Mouse (Mus musculus) right cerebral cortex, adult 18-20 months (tissue): Measurements from ENCODE around the gene Rabepk.
A peak's percentile ranks its signal among the peaks of the same experiment; 100 is the strongest.
"Not testable (repeated sequence)": the region's sequence is repeated elsewhere in the genome, so short reads cannot be mapped to it uniquely, and the experiment has no call there.

Experiments
- DNase-seq: peaks from one replicate; pipeline ENCODE4 v3.0.0; 2022; ENCODE audit warnings: mixed read lengths

The Rabepk gene

DNA sequence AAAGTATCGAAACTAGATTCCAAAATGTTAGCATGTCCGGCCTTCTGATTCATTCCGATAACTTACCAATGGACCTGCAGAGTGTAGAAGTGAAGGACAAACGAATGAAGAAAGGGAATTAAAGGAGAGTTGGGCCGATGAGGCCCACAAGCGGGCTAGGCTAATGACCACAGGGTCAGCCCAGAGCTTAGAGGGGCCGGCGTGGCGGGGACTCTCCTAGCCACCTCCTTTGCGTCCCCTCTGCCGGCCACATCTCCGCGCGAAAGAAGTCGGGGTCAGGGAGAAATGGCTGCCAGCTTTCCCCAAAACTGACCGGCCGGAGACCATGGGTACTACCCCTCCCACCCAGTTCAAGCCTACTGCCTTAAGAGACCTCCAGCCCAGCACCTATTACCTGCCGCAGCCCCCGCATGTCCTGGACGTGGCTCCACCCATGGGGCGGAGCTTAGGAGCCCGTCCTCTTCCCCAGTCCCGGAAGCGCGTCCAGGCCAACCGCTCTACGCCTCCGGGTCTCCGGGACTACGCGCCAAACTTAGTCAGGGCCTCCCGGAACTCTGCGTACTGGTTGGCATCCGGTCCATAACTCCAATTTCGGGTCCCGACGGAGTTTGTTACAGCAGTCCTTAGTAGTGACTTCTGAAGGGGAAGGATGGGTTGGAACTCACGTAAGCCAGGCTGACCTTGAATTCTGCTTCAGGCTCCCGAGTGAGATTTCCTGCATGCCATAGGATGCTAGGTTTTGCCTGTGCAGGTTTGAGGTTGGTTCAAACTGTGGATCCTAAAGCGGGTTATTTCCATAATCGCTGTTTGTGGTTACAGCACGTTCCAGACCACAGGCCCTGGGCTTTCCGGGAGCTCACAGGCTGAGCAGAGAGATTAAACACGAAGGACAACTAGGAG lies at the start of gene Rabepk:
Gene Rabepk (minus strand): TSS at position 556 of the 900 bp plus-strand sequence.
- peak; percentile 87 for DNase-seq

DNA sequence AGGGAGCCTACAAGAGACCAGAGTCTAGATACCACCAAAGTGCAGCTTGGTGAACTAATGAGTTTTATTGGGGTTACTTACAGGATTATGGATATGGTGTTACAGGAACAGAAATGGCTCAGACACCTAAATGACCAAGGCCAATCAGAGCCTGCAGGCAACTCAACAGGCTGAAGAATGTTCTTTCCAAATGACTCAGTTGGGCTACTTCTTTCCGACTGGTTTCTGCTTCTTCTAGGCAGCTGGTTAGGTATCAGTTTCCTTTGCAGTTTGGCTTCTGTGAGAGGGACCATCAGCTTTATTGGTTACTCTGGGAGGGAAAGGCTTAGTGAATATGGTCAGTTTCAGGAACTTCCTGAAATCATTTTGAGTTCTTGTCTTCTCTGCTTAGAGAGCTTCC lies 48.0 kb upstream of the Rabepk start:
- DNase-seq, result no peak

DNA sequence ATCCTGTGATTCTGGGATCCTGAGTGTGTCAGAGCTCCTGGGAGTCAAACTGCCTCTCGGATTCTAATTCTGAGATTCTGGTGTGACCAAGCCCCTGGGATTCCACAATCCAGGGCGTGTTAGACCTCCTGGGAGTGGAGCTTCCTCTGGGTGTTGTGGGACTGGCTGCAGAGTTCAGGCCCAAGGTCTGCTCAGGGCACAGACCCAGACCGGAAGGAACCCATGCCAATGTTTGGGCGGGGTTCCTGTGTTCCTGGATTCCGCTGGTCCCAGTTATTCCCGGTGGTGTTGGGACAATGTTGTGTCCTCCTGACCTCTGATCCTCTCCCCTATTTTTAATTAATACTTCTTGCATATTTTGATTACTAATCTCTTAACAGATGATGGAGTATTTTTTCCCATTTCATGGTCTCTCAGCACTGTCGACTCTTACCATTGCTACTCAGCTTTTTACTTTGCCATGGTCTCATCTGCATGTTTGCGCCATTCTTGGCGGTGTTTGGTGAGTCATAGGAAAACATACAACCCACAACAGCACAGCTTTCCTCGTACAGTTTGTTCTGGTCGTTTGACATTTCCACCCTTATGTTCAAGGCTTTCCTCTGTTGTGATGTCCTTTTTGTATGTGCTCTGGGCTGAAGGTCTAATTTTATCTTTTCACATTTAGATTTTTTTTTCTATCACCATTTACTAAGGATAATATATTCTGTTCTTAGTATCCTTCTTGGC lies 43.7 kb upstream of the Rabepk start:
- DNase-seq, result peak; percentile 14

DNA sequence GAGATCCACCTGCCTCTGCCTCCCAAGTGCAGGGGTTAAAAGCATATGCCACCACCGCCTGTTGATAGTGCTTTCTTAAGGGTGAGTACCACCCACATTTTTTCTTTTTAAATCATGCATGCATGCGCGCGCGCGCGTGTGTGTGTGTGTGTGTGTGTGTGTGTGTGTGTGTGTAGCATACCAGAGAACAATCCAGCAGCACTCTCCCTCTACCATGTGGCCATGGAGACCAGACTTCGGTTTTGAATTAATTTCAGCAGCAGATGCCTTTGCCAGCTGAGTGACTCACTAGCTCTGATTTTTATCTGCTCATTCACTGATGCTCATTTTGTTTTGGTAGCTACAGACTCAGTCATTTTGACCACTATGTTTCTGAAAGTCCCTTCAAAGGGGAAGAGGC lies 42.0 kb upstream of the Rabepk start:
- DNase-seq, result peak; percentile 50

DNA sequence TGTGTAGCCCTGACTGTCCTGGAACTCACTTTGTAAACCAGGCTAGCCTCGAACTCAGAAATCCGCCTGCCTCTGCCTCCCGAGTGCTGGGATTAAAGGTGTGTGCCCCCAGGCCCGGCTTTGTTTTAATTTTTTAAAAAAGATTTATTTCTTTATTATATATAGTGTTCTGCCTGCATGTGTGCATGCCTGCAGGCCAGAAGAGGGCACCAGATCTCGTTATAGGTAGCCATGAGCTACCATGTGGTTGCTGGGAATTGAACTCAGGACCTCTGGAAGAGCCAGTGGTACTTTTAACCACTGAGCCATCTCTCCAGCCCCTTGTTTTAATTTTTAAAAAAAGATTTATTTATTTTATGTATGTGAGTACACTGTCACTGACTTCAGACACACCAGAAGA lies 40.4 kb upstream of the Rabepk start:
- DNase-seq, result not testable (repeated sequence)

DNA sequence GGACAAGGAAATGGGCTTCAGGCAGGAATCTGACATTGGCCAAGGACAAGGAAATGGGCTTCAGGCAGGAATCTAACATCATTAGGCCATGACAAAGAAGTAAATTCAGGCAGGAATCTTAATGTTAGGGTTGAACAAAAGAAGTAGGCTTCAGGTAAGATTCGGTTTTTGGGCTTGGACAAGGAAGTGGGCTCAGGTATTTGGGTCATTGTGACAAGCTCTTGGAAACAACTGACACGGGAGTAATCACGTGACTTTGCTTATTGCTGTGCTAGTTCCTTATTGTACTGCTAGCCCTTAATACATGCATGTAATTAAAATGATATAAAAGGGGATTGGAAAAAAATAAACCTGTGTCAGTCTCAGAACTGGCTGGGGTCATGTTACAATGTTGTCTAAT lies 36.0 kb upstream of the Rabepk start:
- DNase-seq, result no peak

DNA sequence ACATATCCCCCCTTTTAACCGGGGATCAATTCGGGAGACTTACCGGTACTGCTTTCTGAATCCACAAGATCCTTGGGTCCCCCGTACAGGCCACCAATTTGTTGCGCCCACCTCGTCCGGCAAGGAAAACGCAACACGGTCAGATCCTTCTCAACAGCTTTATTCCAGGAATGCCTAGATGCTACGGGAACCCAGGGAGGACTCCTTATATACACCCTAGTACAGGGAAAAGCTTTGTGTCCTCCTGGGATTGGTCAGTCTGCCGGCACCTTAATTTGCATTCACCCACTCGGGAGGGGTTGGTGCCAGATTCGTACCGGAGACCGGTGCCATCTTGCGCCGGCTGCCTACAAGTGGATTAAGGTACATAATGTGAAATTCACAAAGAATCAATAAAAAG lies 33.9 kb upstream of the Rabepk start:
- no peak for DNase-seq

DNA sequence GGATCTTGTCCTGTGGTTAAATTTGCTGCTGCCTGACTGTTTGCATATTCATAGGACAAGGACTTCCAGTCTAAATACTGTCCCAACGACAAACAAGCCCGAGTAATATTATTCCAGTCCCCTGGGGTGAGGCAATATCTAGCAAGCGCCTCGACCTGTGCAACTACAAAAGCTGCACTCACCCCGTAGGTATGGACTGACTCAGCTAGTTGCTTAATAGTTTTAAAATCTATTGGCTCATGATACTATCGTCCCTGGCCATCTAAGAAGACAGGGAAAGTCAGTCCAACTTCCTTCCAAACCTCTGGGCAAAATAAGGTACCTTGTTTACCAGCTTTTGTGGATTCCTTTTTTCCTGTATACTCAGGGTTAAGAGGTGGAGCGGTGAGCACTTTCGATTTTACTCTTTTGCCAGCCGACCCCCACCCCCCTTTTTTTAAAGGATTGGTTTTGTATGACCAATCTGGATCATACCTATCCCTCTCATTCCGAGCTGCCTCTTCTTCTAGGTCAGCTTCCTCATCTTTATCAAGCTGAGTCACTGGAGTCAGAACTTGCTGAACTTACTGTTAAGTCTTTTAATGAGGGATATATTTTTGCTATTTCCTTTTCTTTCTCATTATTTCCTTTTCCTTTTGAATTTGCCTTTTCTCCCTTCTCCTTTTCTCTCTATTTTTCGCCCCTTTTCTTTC lies 33.2 kb upstream of the Rabepk start, which contains the start of gene Gm34653:
Gene Gm34653 (plus strand): TSS at position 242 of the 692 bp plus-strand sequence.
- not testable (repeated sequence) for DNase-seq

DNA sequence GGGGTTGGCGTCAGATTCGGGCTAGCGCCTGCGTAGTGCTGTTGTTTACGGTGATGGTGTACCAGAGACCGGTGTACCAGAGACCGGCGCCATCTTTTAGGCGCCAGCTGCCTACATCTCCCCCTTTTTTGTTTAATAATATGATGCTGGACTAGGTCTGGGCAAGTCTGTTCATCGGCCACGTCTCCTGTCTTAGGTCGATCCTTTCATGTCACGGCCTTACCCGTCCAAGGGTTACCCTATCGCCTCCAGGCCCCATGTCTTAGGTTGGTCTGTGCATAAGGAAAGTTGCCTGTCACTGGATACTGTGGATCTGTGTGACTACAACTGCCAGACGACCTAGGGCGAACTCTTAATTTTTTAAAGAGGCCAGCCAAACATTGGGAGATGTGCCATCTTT lies 30.4 kb upstream of the Rabepk start:
- DNase-seq, result not testable (repeated sequence)

DNA sequence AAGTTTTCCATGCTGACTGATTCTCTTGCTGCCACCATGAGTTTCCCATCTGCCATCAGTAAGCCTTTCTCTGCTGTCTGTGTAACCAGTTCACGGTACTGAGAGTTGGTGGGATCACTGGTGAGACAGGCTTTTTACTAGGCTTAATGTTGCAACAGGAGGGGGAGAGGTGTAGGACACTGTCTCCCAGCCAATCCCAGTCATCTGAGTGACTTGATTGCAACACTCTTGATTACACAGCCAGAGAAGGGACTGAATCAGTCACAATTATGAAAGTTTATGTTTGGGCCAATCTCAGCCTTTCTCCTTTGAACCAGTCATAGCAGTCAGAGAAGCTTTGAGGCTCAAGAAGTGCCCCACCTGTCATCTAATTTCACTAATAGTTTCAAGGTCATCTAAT lies 28.3 kb upstream of the Rabepk start:
- DNase-seq, result no peak

DNA sequence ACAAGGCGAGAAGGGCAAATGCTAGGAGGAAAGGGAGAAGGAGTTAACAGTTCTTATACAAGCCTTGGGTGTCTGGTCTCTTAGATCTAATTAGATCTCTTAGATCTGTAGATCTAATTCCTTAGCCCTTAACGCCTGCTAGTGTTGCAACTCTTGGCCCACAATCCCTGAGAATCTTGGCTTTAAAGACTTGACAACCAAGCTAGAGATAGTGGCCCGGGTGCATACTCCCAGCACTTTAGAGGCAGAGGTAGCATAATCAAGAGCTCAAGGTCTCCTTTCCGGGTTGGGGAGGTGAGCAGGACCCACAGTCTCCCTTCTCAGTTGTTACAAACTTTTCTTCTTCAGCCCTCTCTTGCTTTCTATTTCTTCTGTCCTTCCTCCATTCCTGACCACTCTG lies 27.9 kb upstream of the Rabepk start:
- no peak for DNase-seq

DNA sequence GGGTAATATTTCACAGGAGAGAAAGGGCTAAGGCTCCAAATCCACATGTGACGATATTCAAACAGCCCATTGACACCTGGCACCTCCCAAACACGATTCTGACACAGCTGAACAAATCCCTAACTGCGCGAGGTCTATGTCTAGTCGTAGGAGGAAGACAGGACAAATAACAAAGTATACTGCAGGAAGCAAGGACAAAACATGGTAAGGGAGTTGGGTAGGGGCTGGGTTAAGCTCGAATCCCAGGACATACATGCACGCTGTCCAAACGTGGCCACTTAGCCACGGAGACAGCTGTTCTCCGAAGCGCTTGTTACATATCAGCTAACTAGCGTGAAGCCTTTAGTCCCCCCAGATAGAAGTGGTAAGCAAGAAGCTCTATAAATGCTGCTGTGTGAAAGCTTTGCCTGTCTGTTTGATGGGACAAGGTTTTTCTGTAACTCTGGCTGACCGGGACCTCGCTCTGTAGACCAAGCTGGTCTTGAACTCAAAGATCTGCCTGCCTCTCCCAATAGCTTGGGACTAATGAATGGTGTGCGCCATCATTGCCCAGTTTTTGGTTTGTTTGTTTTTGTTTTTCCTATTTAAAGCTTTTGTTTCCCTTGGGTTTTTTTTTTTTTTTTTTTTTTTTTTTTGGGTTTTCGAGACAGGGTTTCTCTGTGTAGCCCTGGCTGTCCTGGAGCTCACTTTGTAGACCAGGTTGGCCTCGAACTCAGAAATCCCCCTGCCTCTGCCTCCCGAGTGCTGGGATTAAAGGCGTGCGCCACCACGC lies 26.9 kb upstream of the Rabepk start:
- DNase-seq, result no peak

DNA sequence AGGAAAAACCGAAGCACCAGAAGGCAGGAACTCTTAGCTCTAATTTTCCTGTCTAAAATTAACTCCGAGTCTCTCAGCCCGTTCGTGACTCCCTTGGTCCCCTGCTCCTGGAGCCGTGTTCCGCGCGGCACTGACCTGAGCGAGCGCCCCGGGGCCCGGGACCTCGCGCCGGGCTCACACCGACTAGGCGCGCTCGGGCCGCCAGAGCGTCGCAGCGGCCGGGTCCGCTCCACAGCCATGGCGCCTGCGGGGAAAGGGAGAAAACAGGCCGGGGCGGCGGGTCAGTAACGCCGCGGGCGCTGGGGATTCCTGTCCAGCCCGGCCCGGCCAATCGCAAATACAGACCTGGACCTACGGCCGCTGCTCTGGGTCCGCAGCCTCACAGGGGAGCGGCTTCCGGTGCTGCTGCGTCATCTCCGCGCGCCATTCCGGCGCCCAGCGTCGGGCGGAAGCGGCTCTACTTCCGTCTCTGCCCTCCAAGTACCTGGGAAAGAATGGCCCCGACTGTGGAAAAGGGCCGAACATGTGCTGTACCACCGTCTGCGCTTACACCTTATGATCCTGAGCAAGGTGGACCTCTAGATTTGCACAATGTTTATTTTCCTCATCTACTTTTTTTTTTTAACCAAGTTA lies 26.2 kb upstream of the Rabepk start, which contains the start of gene Fbxw2:
Gene Fbxw2 (minus strand): TSS at position 485 of the 633 bp plus-strand sequence.
- DNase-seq, result peak; percentile 95

DNA sequence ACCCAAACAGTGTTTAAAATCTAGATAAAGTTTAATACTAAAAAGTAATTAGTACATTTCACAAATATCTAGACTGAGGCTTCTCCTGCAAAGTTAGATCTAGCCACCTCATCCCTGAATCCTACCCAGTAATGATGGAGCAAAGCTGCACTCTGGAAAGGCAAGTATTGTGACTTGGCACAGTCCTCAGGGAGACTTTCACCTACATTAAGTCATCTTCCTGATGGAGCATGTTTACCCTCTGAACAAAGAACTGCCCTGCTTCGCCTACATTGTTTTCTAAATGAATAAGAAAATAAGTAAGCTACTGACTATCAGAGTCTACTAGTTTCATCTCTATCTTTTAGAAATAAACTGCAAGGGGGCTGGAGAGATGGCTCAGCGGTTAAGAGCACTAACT lies 18.8 kb upstream of the Rabepk start:
- no peak for DNase-seq

DNA sequence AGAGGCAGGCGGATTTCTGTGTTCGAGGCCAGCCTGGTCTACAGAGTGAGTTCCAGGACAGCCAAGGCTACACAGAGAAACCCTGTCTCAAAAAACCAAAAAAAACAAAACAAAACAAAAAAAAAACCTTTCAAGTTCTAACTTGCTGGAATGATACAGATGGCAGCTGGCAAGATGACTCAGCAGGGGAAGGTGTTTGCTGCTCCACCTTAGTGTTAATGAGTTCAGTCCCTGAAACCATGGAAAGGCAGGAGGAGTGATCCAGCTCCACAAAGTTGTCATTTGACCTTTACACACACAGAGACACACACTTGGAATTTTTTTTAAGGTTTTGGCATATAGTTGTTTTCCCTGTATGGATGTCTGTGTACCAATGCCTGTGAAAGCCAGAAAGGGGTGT lies 16.2 kb upstream of the Rabepk start:
- DNase-seq, result not testable (repeated sequence)

DNA sequence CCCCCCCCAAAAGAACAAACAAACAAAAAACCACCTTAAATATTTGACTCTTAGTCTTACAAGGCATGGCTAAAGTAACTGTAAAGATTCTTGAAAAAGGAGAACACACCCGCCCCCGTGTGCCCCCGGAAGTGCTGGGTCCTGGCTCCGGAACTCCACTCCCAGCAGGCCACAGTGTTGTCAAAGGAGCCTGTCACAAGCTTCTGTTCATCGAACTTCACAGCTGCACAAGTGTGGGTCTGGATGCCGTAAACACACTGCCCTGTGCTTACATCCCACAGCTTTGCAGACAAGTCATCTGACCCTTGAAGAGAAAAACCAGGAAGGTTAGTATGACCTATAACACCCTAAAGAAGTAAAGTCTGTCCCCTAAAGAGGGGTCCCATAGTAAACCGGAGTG lies 13.0 kb upstream of the Rabepk start:
- no peak for DNase-seq

DNA sequence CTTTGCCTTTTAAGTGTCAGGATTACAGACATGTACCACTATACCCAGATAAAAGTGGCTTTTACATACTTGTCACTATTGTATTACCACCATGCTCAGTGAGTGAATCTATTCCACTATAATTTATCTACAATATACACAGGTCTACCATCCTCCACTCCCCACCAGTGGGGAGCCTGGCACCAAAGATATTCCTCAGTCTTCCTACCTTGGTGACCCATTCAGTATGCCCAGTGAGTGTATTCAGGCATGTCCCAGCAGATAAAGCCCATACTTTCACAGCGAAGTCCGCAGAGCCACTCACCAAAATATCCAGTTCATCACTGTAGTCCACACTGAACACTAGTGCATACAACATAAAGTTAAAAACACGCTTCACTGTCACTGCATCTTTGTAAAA lies 11.1 kb upstream of the Rabepk start:
- DNase-seq, result no peak

DNA sequence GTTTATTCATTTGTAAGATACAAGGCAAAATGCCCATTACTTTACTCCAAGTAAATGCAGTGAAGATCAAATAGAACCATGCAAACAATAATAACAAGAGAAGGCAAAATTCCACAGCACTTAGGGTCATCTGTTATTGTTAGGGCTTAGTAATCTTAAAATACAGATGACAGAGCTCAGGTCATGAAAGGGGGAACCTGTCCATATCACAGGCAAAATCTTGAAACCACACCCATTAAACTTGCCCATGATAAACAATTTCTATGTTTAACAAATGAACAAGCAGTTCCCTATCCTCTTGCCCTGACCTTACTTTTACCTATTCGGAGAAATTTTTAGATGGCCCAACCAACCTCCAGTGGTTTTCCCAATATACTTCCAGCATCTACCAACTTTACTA lies 9.9 kb upstream of the Rabepk start:
- no peak for DNase-seq

DNA sequence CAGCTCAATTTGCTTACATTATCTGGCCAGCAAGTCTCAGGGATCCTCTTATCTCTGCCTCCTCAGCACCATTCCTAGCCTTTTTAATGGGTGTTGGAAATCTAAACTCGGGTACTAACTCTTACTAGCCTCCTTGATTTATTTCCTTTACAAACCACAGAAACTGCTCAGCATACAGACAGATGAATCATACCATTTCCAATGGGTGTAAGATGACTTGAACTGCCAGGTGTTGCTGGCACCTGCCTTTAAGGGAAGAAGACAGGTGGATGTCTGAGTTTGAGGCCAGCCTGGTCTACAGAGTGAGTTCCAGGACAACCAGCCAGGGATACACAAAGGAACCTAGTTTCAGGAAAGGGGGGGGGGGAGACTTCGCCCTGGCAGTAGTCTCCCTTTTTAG lies 8.3 kb upstream of the Rabepk start:
- no peak for DNase-seq

DNA sequence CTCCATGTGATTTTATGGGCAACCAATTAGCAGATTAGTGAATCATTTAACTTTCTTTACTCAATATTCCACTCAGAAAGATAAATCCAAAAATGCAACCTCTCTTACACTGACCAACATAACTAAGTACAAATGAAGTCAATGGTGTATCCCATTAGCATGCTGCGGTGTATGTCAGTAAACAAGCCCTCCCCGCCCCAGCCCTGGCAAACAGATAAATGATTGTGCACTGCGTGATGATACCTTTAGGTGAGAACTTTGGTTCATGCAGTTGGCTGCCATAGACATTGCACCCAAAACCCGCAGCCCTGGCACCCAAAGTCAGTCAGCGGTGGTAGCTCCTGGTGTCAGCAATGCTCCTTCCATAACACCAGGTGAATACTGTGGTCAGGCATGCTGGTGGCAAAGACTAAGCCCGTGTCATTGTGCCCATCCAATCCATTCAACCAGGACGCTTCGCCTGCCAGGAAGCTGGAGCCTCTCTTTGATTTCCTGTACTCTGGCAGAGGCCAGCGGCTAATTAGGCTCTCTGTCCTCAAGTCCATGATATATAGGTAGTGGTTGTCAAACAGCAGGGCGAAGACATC lies 5.7 kb upstream of the Rabepk start:
- DNase-seq, result no peak

DNA sequence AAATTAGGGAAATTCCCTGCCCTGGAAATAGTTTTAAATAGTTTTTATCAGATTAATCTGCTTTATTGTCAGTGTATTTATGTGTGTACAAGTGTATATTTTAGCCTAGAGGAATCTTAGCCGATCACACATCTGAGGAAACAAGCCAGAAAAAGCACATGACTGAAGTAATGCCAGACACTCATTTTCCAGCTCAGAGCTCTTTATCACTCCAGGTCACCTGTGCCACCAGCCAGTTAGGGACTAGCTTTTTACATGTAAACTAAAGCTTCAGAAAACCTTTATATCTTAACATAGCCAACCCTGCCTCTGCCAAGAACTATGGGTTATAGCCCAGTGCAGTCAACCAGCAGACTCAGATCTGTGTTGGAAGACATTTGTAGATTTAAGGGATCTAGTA lies 5.1 kb upstream of the Rabepk start:
- DNase-seq, result no peak

DNA sequence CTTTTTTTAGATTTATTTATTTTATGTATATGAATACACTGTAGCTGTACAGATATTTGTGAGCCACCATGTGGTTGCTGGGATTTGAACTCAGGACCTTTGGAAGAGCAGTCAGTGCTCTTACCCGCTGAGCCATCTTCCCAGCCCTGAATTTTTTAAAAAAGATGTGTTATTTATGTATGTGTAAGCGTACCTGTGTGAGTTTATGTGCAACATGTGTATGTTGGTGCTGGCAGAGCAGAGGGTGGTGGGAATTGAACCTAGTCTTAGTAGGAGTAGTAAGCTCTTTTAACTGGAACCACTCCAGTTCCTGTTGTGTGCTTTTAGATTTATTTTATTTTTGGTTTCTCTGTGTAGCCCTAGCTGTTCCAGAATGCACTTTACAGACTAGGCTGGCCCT lies 4.5 kb upstream of the Rabepk start:
- no peak for DNase-seq
